Mouse (Mus musculus): ENCODE results near the gene Shoc2. TPM values are rescaled to one million over a fixed set of nuclear protein-coding genes. Genes with fewer than 3 reads are reported as not detected.
"Not testable (repeated sequence)": the region's sequence is repeated elsewhere in the genome, so short reads cannot be mapped to it uniquely, and the experiment has no call there.

The Shoc2 gene
- polyA plus RNA-seq, 1 experiment from 2014 or later: 54.8 TPM

GRCm38 (mm10) chr19:53939467-53939866, 4.6 kb upstream of the Shoc2 start:
- no peak for ATAC-seq (ENCODE audit: insufficient read depth)

DNA sequence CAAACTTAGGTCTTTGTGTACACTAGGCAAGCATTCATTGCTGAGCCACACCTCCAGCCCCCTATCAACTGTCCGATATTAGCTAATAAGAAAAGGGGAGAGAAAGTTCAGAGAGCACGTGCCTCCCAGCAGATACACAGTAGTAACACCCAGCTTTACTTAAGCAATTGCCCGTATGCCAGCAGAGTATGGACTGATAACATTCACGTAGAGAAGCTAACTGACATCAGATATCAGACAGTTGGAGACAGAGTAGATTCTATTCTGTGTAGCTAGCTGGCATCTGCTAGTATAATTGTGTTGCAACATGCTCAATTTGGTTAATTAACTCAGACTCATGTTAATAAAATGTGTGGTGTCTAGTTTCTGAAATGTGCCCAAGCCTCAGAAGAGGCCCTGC, 3.0 kb upstream of the Shoc2 start:
- 0 out of 2 replicates have a peak, but pooled peaks cover 7% of the 10 kb centered on the region for H3K36me3 ChIP-seq (ENCODE audit: insufficient read depth)
- no peak for DNase-seq
- H3K4me2 ChIP-seq: no peak overlapping the region
- peaks cover 7% of the 10 kb centered on the region; the same call in 1 of the 2 replicates for H3K4me1 ChIP-seq (ENCODE audit: insufficient read depth)
- no peak overlapping the region for H3K9ac ChIP-seq
- H3K9me3 ChIP-seq (ENCODE audit: low read depth, low read length): no peaks in the 10 kb centered on the region
- H3K27me3 ChIP-seq (ENCODE audit: insufficient read depth, low read length): no peaks in the 10 kb centered on the region
- ATAC-seq (ENCODE audit: insufficient read depth): no peak
- H3K27ac ChIP-seq (ENCODE audit: low read depth): no peak overlapping the region
- no peak overlapping the region for H3K4me3 ChIP-seq (ENCODE audit: low read depth, low read length)
- TF ChIP-seq CTCF (IDR thresholded peaks at IDR 0.05; ENCODE audit: low read depth): no peak
- WGBS: 76% methylated on average over 4 of the region's 4 CpGs

More at GRCm38 (mm10) chr19:53939467-53939866, 4.6 kb upstream of the Shoc2 start:
- H3K9ac ChIP-seq: no peak overlapping the region
- no peak for DNase-seq
- no peak overlapping the region for H3K4me2 ChIP-seq
- 66% methylated on average over 4 of the region's 4 CpGs for WGBS
- H3K27me3 ChIP-seq (ENCODE audit: insufficient read depth, low read length): no peaks in the 10 kb centered on the region
- H3K4me1 ChIP-seq (ENCODE audit: insufficient read depth): peaks cover 5% of the 10 kb centered on the region; the same call in 1 of the 2 replicates
- H3K9me3 ChIP-seq (ENCODE audit: low read depth, low read length): no peaks in the 10 kb centered on the region
- TF ChIP-seq CTCF (IDR thresholded peaks at IDR 0.05; ENCODE audit: low read depth): no peak
- no peak overlapping the region for H3K4me3 ChIP-seq (ENCODE audit: low read depth, low read length)
- H3K27ac ChIP-seq (ENCODE audit: low read depth): no peak overlapping the region
- H3K36me3 ChIP-seq (ENCODE audit: insufficient read depth): peaks cover 10% of the 10 kb centered on the region; the same call in 1 of the 2 replicates

GRCm38 (mm10) chr19:53942342-53942741, 1.8 kb upstream of the Shoc2 start:
- DNase-seq (no peak), ATAC-seq (ENCODE audit: insufficient read depth) (no peak)
- TF ChIP-seq CTCF (IDR thresholded peaks at IDR 0.05; ENCODE audit: low read depth): no peak
- Histone ChIP-seq H3K4me1 (ENCODE audit: insufficient read depth) (peaks cover 9% of the 10 kb centered on the region; the same call in 1 of the 2 replicates), H3K27ac (ENCODE audit: low read depth) (no peak overlapping the region), H3K4me3 (ENCODE audit: low read depth, low read length) (no peak overlapping the region), H3K9me3 (ENCODE audit: low read depth, low read length) (no peaks in the 10 kb centered on the region), H3K9ac (no peak overlapping the region; the same call in 1 of the 2 replicates), H3K36me3 (ENCODE audit: insufficient read depth) (0 out of 2 replicates have a peak, but pooled peaks cover 7% of the 10 kb centered on the region), H3K4me2 (peak overlapping the region; percentile 71; the same call in 1 of the 2 replicates), H3K27me3 (ENCODE audit: insufficient read depth, low read length) (no peaks in the 10 kb centered on the region)
- 85% methylated on average over 2 of the region's 2 CpGs for WGBS

- under 1% methylated on average over 34 of the region's 47 CpGs for WGBS
Measured at GRCm38 (mm10) chr19:53944786-53945169, 672 bp downstream of the Shoc2 start.

GRCm38 (mm10) chr19:53945171-53946042, 1.3 kb downstream of the Shoc2 start:
- no peaks in the 10 kb centered on the region for H3K36me3 ChIP-seq (ENCODE audit: insufficient read depth)
- DNase-seq (peak; percentile 74), ATAC-seq (ENCODE audit: insufficient read depth) (peak; percentile 3)
- TF ChIP-seq CTCF (IDR thresholded peaks at IDR 0.05; ENCODE audit: low read depth): no peak
- no peaks in the 10 kb centered on the region for H3K27me3 ChIP-seq (ENCODE audit: insufficient read depth, low read length)
- H3K4me2 ChIP-seq: peak overlapping the region; percentile 75
- H3K9me3 ChIP-seq (ENCODE audit: low read depth, low read length): no peaks in the 10 kb centered on the region
- WGBS: under 1% methylated on average over 52 of the region's 69 CpGs
- peak overlapping the region; percentile 88 for H3K4me3 ChIP-seq (ENCODE audit: low read depth, low read length)
- H3K4me1 ChIP-seq (ENCODE audit: insufficient read depth): peaks cover 10% of the 10 kb centered on the region; the same call in 1 of the 2 replicates
- H3K27ac ChIP-seq (ENCODE audit: low read depth): peak overlapping the region; percentile 99
- H3K9ac ChIP-seq: peak overlapping the region; percentile 95

More at GRCm38 (mm10) chr19:53944786-53945169, 672 bp downstream of the Shoc2 start:
- no peak for DNase-seq
- no peak; the same call in none of the 2 replicates for ATAC-seq (ENCODE audit: insufficient read depth)
- Histone ChIP-seq H3K27ac (ENCODE audit: low read depth) (peak overlapping the region; percentile 99), H3K36me3 (ENCODE audit: insufficient read depth) (no peaks in the 10 kb centered on the region), H3K9me3 (ENCODE audit: low read depth, low read length) (no peaks in the 10 kb centered on the region), H3K4me1 (ENCODE audit: insufficient read depth) (peaks cover 10% of the 10 kb centered on the region; the same call in 1 of the 2 replicates), H3K9ac (peak overlapping the region; percentile 95), H3K27me3 (ENCODE audit: insufficient read depth, low read length) (no peaks in the 10 kb centered on the region), H3K4me2 (peak overlapping the region; percentile 75), H3K4me3 (ENCODE audit: low read depth, low read length) (peak overlapping the region; percentile 88)
- no peak for TF ChIP-seq CTCF (IDR thresholded peaks at IDR 0.05; ENCODE audit: low read depth)

DNA sequence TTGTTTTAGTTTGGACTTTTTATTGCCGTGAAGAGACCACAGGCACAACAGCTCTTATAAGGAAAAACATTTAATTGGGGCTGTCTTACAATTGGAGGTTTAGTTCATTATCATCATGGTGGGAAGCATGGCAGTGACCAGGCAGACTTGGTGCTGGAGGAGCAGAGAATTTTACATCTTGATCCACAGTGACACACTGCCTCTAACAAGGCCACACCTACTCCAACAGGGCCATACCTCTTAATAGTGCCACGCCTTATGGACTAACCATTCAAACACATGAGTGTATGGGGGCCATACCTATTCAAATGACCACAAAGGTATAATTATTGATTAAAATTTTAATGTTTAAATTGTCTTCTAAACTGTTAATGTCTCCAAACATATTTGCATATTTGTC, 13.4 kb downstream of the Shoc2 start:
- Histone ChIP-seq H3K27me3 (ENCODE audit: insufficient read depth, low read length) (no peaks in the 10 kb centered on the region), H3K36me3 (ENCODE audit: insufficient read depth) (0 out of 2 replicates have a peak, but pooled peaks cover 4% of the 10 kb centered on the region), H3K4me3 (ENCODE audit: low read depth, low read length) (no peak overlapping the region), H3K27ac (ENCODE audit: low read depth) (no peak overlapping the region), H3K9me3 (ENCODE audit: low read depth, low read length) (no peaks in the 10 kb centered on the region), H3K9ac (no peak overlapping the region), H3K4me2 (no peak overlapping the region), H3K4me1 (ENCODE audit: insufficient read depth) (no peaks in the 10 kb centered on the region)
- ATAC-seq (ENCODE audit: insufficient read depth) (no peak), DNase-seq (no peak)
- WGBS: 91% methylated on average over 2 of the region's 2 CpGs
- no peak for TF ChIP-seq CTCF (IDR thresholded peaks at IDR 0.05; ENCODE audit: low read depth)

DNA sequence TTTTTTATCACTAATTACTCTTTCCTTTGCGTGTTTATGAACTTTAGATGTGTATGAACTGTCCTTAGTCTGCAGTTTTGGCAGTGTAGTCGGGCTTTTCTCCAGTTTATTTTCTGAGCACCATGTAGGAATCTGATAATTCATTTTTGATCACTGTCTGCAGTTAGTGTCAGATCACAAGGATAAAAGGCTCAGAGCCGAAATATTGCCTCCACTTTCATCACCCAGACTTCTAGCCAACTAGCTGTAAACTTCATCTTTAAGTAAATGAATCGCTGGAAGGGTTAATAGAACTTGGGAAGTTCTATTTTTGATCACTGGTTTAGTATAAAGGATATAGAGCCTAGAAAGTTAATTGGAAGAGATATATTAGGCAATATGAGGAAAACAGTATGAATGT, 18.4 kb downstream of the Shoc2 start:
- no peak for TF ChIP-seq CTCF (IDR thresholded peaks at IDR 0.05; ENCODE audit: low read depth)
- no peak overlapping the region for H3K4me2 ChIP-seq
- 79% methylated on average over 4 of the region's 4 CpGs for WGBS
- 0 out of 2 replicates have a peak, but pooled peaks cover 4% of the 10 kb centered on the region for H3K36me3 ChIP-seq (ENCODE audit: insufficient read depth)
- ATAC-seq (ENCODE audit: insufficient read depth) (no peak), DNase-seq (no peak)
- H3K27me3 ChIP-seq (ENCODE audit: insufficient read depth, low read length): no peaks in the 10 kb centered on the region
- no peaks in the 10 kb centered on the region for H3K9me3 ChIP-seq (ENCODE audit: low read depth, low read length)
- H3K4me1 ChIP-seq (ENCODE audit: insufficient read depth): no peaks in the 10 kb centered on the region
- H3K9ac ChIP-seq: no peak overlapping the region
- H3K4me3 ChIP-seq (ENCODE audit: low read depth, low read length): no peak overlapping the region
- H3K27ac ChIP-seq (ENCODE audit: low read depth): no peak overlapping the region

DNA sequence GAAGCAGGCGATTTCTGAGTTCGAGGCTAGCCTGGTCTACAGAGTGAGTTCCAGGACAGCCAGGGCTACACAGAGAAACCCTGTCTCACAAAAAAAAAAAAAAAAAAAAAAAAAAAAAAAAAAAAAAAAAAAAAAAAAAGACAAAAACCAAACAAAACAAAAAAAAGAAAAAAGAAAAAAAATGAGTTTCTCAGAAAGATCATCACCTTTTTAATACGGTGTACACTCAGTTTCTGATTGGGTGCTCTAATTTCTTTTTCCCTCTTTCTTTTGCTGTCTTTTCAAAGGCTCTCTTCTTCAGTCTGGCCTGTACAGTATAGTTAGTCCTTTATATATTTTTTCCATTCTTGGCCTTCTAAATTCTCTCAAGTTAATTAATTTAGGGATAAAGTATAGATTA, 20.2 kb downstream of the Shoc2 start:
- H3K4me1 ChIP-seq (ENCODE audit: insufficient read depth); H3K9me3 ChIP-seq (ENCODE audit: low read depth, low read length); H3K4me3 ChIP-seq (ENCODE audit: low read depth, low read length); H3K36me3 ChIP-seq (ENCODE audit: insufficient read depth); H3K4me2 ChIP-seq; DNase-seq; H3K27me3 ChIP-seq (ENCODE audit: insufficient read depth, low read length); H3K9ac ChIP-seq; H3K27ac ChIP-seq (ENCODE audit: low read depth); ATAC-seq (ENCODE audit: insufficient read depth): not testable (repeated sequence)
- WGBS: 88% methylated on average over 3 of the region's 3 CpGs

Data from lung, embryonic 14.5 days (tissue).